Mouse (Mus musculus): ENCODE data around the gene Scaf1. TPM values are rescaled to one million over a fixed set of nuclear protein-coding genes. Genes with fewer than 3 reads are reported as not detected.

Scaf1 gene
- polyA plus RNA-seq, 1 experiment: 72.1 TPM

DNA sequence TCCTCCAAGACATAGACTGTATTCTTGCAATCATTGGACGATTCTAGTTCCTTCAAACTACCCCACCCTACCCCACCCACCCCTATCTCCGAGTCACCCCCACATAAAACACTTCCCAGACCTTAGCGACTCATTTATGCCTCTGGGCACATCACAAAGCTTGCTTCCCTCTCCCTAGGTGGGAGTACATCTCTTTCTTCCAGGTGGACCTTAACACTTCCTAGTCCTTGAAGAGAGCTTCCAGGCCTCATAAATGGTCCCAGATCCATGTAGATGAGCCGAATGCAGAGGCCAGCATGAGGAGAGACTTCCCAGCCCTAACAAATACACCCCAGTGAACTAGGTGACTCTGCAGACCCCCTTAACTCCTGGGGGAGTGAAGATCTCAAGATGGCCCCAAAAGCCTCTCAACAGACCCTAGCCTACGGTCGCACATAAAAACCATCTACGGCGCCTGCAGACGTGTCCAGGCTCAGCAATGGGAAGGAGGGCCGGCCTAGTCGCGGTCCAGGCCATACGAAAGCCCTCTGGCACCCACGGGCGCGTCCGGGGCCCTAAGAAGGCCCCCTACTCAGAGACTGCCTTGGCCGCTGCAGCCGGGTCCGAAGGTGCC, 713 bp downstream of the Scaf1 start:
- H3K4me3 ChIP-seq (replicated peaks; ENCODE audit: control insufficient read depth, low read depth, low read length): peak overlapping the region; percentile 81
- TF ChIP-seq CTCF (IDR thresholded peaks at IDR 0.05; ENCODE audit: control insufficient read depth, insufficient read depth, low read length) (no peak), POLR2A (IDR thresholded peaks at IDR 0.05; ENCODE audit: borderline replicate concordance, control insufficient read depth, low read depth, low read length) (no peak)
- H3K4me1 ChIP-seq (ENCODE audit: control insufficient read depth, insufficient read depth, low read length): no peaks in the 10 kb centered on the region
- H3K27ac ChIP-seq (ENCODE audit: control insufficient read depth, insufficient read depth, low read depth, low read length, poor library complexity): peak overlapping the region; percentile 81
- under 1% methylated on average over 20 of the region's 20 CpGs for WGBS

DNA sequence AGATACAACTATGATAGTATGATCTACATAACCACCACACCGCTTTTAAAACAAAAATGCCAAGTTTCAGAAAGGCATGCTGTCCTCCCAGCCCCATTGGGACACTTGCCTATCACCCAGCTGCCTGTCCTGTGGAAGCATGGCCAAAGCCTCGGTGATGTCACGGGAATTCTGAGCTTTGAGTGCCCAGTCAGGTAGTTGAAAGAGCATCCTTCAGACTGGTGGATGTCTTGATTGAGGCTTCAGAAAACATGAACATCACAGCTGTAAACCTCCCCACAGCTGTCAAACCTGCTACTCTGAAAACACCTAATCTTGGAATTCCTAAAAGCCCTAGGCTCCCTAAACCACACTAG, 2.1 kb downstream of the Scaf1 start:
- H3K4me3 ChIP-seq (replicated peaks; ENCODE audit: control insufficient read depth, low read depth, low read length): no peak overlapping the region
- 90% methylated on average over 3 of the region's 3 CpGs for WGBS
- no peak overlapping the region for H3K27ac ChIP-seq (ENCODE audit: control insufficient read depth, insufficient read depth, low read depth, low read length, poor library complexity)
- TF ChIP-seq CTCF (IDR thresholded peaks at IDR 0.05; ENCODE audit: control insufficient read depth, insufficient read depth, low read length) (no peak), POLR2A (IDR thresholded peaks at IDR 0.05; ENCODE audit: borderline replicate concordance, control insufficient read depth, low read depth, low read length) (no peak)
- no peaks in the 10 kb centered on the region for H3K4me1 ChIP-seq (ENCODE audit: control insufficient read depth, insufficient read depth, low read length)

DNA sequence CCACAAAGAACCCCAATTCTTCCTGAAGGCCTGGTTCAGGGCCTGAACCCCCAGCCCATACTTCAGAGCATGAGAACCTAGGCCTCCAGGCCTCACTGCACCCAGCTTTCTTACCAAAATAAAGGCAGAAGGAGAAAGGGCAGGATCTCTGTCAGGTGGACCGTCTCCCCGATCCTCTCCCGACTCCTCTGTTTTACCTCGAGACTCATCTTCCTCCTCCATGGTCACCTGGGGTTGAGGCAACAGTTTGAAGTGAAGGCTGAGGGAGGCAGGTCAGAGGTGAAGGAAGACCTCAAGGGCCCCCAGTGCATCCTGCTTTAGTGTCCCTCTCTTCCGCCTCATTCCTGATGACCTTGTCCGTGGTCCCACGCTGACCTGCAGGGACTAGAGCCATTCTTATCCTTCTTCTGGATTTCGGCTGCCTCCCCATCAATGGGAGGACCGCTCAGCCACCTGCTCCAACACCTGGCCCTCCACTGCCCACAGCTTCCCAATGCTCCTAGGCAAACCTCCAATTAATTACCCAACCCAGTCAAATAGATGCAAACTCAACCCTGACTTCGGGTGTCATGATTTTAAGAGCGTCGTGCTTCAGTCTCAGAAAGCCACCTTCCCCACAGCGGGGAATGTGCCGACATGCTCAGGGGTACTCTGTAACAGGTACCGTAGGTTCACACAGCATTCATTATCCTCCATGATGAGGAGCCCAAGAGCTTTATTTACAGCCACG, 2.6 kb downstream of the Scaf1 start:
- no peaks in the 10 kb centered on the region for H3K4me1 ChIP-seq (ENCODE audit: control insufficient read depth, insufficient read depth, low read length)
- 92% methylated on average over 16 of the region's 16 CpGs for WGBS
- no peak overlapping the region for H3K27ac ChIP-seq (ENCODE audit: control insufficient read depth, insufficient read depth, low read depth, low read length, poor library complexity)
- H3K4me3 ChIP-seq (replicated peaks; ENCODE audit: control insufficient read depth, low read depth, low read length): no peak overlapping the region
- TF ChIP-seq CTCF (IDR thresholded peaks at IDR 0.05; ENCODE audit: control insufficient read depth, insufficient read depth, low read length) (no peak), POLR2A (IDR thresholded peaks at IDR 0.05; ENCODE audit: borderline replicate concordance, control insufficient read depth, low read depth, low read length) (no peak)

DNA sequence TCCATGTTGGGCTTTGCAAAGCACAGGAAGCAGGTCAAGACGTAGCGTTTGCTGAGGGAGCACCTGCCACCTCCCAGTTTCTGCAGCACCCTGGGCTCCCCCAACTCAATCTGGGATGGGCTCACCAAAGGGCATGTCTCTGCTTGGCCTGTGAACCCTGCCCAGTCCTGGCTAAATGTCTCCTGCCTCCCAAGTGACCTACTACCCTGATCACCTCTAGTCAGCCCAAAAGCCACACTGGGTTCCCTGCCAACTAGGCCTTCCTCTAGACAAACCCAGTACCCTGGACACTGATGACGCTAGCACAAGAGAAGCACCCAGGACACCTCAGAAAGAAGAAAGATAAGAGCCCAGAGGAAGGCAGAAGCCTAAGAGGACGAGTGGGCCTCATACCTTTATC, 3.3 kb downstream of the Scaf1 start:
- WGBS: 79% methylated on average over 4 of the region's 4 CpGs
- no peak overlapping the region for H3K27ac ChIP-seq (ENCODE audit: control insufficient read depth, insufficient read depth, low read depth, low read length, poor library complexity)
- H3K4me3 ChIP-seq (replicated peaks; ENCODE audit: control insufficient read depth, low read depth, low read length): no peak overlapping the region
- TF ChIP-seq CTCF (IDR thresholded peaks at IDR 0.05; ENCODE audit: control insufficient read depth, insufficient read depth, low read length) (no peak), POLR2A (IDR thresholded peaks at IDR 0.05; ENCODE audit: borderline replicate concordance, control insufficient read depth, low read depth, low read length) (no peak)
- H3K4me1 ChIP-seq (ENCODE audit: control insufficient read depth, insufficient read depth, low read length): no peaks in the 10 kb centered on the region

DNA sequence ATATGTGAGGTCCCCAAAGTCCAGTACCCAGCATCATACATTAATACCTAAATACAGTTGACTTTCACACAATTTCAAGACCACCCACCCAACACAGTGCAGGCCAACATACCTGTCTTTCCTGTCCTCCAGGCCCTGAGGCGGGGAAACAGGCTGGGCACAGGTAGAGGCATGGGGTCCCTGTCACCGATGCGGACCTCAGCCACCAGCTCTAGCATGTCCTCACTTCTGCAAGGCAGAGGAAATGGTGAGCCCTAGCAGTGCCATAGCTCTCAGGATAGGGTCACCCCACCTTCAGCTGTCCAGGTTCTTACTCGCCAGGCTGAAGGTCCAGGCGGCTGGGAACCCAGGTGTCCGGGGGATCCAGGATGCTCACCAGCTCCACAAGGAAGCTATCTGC, 4.2 kb downstream of the Scaf1 start:
- no peak overlapping the region for H3K27ac ChIP-seq (ENCODE audit: control insufficient read depth, insufficient read depth, low read depth, low read length, poor library complexity)
- WGBS: 94% methylated on average over 6 of the region's 6 CpGs
- TF ChIP-seq POLR2A (IDR thresholded peaks at IDR 0.05; ENCODE audit: borderline replicate concordance, control insufficient read depth, low read depth, low read length) (no peak), CTCF (IDR thresholded peaks at IDR 0.05; ENCODE audit: control insufficient read depth, insufficient read depth, low read length) (no peak)
- no peaks in the 10 kb centered on the region for H3K4me1 ChIP-seq (ENCODE audit: control insufficient read depth, insufficient read depth, low read length)
- no peak overlapping the region for H3K4me3 ChIP-seq (replicated peaks; ENCODE audit: control insufficient read depth, low read depth, low read length)

DNA sequence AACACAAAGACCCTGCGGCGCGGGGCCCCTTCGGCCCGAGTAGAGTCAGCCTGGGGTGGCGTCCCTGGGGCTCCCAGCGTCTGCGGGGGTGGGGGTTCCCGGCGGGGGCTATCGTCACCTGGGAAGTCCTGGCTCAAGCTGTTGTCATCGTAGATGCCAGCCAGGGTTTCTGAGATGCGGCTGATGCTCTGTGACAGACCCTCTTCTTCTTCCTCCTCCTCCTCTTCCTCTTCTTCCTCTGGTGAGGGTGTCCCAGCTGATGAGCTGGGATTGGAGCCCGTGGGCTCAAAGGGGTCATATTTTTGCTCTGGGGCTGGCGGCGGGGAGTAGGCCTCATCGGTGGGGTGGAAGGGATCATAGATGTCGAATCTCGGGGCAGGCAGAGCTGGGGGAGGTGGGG, 7.8 kb downstream of the Scaf1 start:
- Histone ChIP-seq H3K4me3 (replicated peaks; ENCODE audit: control insufficient read depth, low read depth, low read length) (no peak overlapping the region), H3K27ac (ENCODE audit: control insufficient read depth, insufficient read depth, low read depth, low read length, poor library complexity) (no peak overlapping the region), H3K4me1 (ENCODE audit: control insufficient read depth, insufficient read depth, low read length) (no peaks in the 10 kb centered on the region)
- TF ChIP-seq POLR2A (IDR thresholded peaks at IDR 0.05; ENCODE audit: borderline replicate concordance, control insufficient read depth, low read depth, low read length) (no peak), CTCF (IDR thresholded peaks at IDR 0.05; ENCODE audit: control insufficient read depth, insufficient read depth, low read length) (no peak)
- WGBS: 90% methylated on average over 19 of the region's 19 CpGs

DNA sequence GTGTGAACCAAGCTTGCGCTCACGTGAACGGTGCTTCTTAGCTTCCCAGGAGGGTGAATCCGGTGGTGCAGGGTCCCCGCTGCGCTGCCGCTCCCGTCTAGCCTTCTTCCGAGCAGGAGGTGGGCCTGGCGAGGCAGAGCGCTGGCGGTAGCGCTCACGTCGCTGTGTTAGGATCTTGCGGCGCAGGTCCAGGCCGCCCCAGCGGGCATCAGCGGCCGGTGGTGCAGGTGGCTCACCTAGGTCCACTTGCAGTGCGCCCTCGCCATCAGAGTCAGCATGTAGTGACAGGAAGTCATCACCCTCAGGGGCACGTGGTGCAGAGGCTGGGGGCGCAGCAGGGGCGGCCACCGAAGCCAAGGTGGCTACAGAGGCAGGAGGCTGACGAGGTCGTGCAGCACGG, 8.3 kb downstream of the Scaf1 start:
- H3K4me3 ChIP-seq (replicated peaks; ENCODE audit: control insufficient read depth, low read depth, low read length): no peak overlapping the region
- no peak overlapping the region for H3K27ac ChIP-seq (ENCODE audit: control insufficient read depth, insufficient read depth, low read depth, low read length, poor library complexity)
- no peak for TF ChIP-seq CTCF (IDR thresholded peaks at IDR 0.05; ENCODE audit: control insufficient read depth, insufficient read depth, low read length)
- no peak for TF ChIP-seq POLR2A (IDR thresholded peaks at IDR 0.05; ENCODE audit: borderline replicate concordance, control insufficient read depth, low read depth, low read length)
- WGBS: 96% methylated on average over 30 of the region's 30 CpGs
- H3K4me1 ChIP-seq (ENCODE audit: control insufficient read depth, insufficient read depth, low read length): no peaks in the 10 kb centered on the region

DNA sequence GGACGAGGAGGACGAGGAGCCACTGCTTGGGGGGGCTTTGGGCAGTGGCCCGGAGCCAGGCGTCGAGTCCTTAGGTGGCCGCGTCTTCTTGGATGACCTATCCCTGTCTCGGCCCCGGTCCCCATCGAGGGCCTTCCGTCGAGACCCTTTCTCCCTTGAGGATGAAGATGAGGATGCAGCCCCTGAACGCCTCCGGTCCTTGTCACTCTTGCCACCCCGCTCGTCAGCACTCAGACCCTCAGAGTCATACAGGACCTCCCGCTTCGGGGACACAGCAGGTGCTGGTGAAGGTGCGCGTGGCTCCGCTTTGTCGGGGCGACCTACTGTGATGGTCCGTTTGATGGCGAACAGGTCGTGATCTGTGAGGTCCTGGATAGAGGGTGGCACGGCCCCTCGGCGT, 9.0 kb downstream of the Scaf1 start:
- H3K4me1 ChIP-seq (ENCODE audit: control insufficient read depth, insufficient read depth, low read length): no peaks in the 10 kb centered on the region
- H3K27ac ChIP-seq (ENCODE audit: control insufficient read depth, insufficient read depth, low read depth, low read length, poor library complexity): no peak overlapping the region
- 96% methylated on average over 29 of the region's 29 CpGs for whole genome bisulfite sequencing
- no peak for TF ChIP-seq POLR2A (IDR thresholded peaks at IDR 0.05; ENCODE audit: borderline replicate concordance, control insufficient read depth, low read depth, low read length)
- no peak for TF ChIP-seq CTCF (IDR thresholded peaks at IDR 0.05; ENCODE audit: control insufficient read depth, insufficient read depth, low read length)
- no peak overlapping the region for H3K4me3 ChIP-seq (replicated peaks; ENCODE audit: control insufficient read depth, low read depth, low read length)
